Mouse (Mus musculus): ENCODE data around the gene Dmac2. TPM values are rescaled to one million over a fixed set of nuclear protein-coding genes. Genes with fewer than 3 reads are reported as not detected.
A peak's percentile ranks its signal among the peaks of the same experiment; 100 is the strongest.

Gene Dmac2
- polyA plus RNA-seq, 1 experiment from 2014 or later = 22.0 TPM

- peak overlapping the region; percentile 85 for H3K4me2 ChIP-seq
- ATAC-seq (ENCODE audit: low FRiP score) (no peak), DNase-seq (ENCODE audit: low spot score, missing footprints) (no peak)
- H3K36me3 ChIP-seq (ENCODE audit: control insufficient read depth, insufficient read depth, low read length) = no peaks in the 10 kb centered on the region
- WGBS = 47% methylated on average over 10 of the region's 10 CpGs
- no peaks in the 10 kb centered on the region for H3K9me3 ChIP-seq (ENCODE audit: control insufficient read depth, low read length)
- peak overlapping the region; percentile 67 for H3K4me3 ChIP-seq (ENCODE audit: low read depth, low read length)
- peak overlapping the region; percentile 64 for H3K9ac ChIP-seq (ENCODE audit: low read length)
- no peaks in the 10 kb centered on the region for H3K27me3 ChIP-seq (ENCODE audit: control insufficient read depth, insufficient read depth, low read length)
- H3K27ac ChIP-seq (ENCODE audit: low read depth, low read length) = no peak overlapping the region
- H3K4me1 ChIP-seq (ENCODE audit: control insufficient read depth, insufficient read depth, low read length) = peaks cover 6% of the 10 kb centered on the region
These were observed 38.6 kb downstream of the Dmac2 start for GRCm38 (mm10) chr7:25657785-25658184.

- Histone ChIP-seq H3K27me3 (ENCODE audit: control insufficient read depth, insufficient read depth, low read length) (no peaks in the 10 kb centered on the region), H3K4me3 (ENCODE audit: low read depth, low read length) (peak within 1 kb of the TSS; percentile 67), H3K4me2 (peak within 1 kb of the TSS; percentile 85), H3K4me1 (ENCODE audit: control insufficient read depth, insufficient read depth, low read length) (peaks cover 6% of the 10 kb centered on the region), H3K36me3 (ENCODE audit: control insufficient read depth, insufficient read depth, low read length) (no peaks in the 10 kb centered on the region), H3K9ac (ENCODE audit: low read length) (peak within 1 kb of the TSS; percentile 70), H3K9me3 (ENCODE audit: control insufficient read depth, low read length) (no peaks in the 10 kb centered on the region), H3K27ac (ENCODE audit: low read depth, low read length) (peak within 1 kb of the TSS; percentile 33; the same call in 1 of the 2 replicates)
- under 1% methylated on average over 50 of the region's 50 CpGs for WGBS
- ATAC-seq (ENCODE audit: low FRiP score) (peak; percentile 99), DNase-seq (ENCODE audit: low spot score, missing footprints) (peak; percentile 100)
These were observed 39.7 kb downstream of the Dmac2 start, which contains the start of the genes Bckdha and Exosc5 for GRCm38 (mm10) chr7:25658657-25659472. Gene Bckdha (minus strand): TSS chr7:25658981. Gene Exosc5 (plus strand): TSS chr7:25659164.

- Histone ChIP-seq H3K9me3 (ENCODE audit: control insufficient read depth, low read length) (no peaks in the 10 kb centered on the region), H3K4me3 (ENCODE audit: low read depth, low read length) (no peak overlapping the region), H3K36me3 (ENCODE audit: control insufficient read depth, insufficient read depth, low read length) (no peaks in the 10 kb centered on the region), H3K9ac (ENCODE audit: low read length) (no peak overlapping the region), H3K4me2 (no peak overlapping the region), H3K27me3 (ENCODE audit: control insufficient read depth, insufficient read depth, low read length) (no peaks in the 10 kb centered on the region), H3K27ac (ENCODE audit: low read depth, low read length) (no peak overlapping the region), H3K4me1 (ENCODE audit: control insufficient read depth, insufficient read depth, low read length) (no peaks in the 10 kb centered on the region)
- WGBS = 94% methylated on average over 8 of the region's 8 CpGs
- DNase-seq (ENCODE audit: low spot score, missing footprints) (peak; percentile 65), ATAC-seq (ENCODE audit: low FRiP score) (no peak)
These were observed 47.2 kb downstream of the Dmac2 start for GRCm38 (mm10) chr7:25666381-25666780.

- ATAC-seq (ENCODE audit: low FRiP score) (no peak), DNase-seq (ENCODE audit: low spot score, missing footprints) (no peak)
- no peak overlapping the region for H3K27ac ChIP-seq (ENCODE audit: low read depth, low read length)
- H3K9me3 ChIP-seq (ENCODE audit: control insufficient read depth, low read length) = no peaks in the 10 kb centered on the region
- no peak overlapping the region for H3K4me3 ChIP-seq (ENCODE audit: low read depth, low read length)
- H3K9ac ChIP-seq (ENCODE audit: low read length) = no peak overlapping the region
- no peaks in the 10 kb centered on the region for H3K36me3 ChIP-seq (ENCODE audit: control insufficient read depth, insufficient read depth, low read length)
- WGBS = 88% methylated on average over 10 of the region's 10 CpGs
- no peaks in the 10 kb centered on the region for H3K4me1 ChIP-seq (ENCODE audit: control insufficient read depth, insufficient read depth, low read length)
- H3K4me2 ChIP-seq = no peak overlapping the region
- H3K27me3 ChIP-seq (ENCODE audit: control insufficient read depth, insufficient read depth, low read length) = peaks cover 7% of the 10 kb centered on the region
These were observed 49.9 kb downstream of the Dmac2 start for GRCm38 (mm10) chr7:25669158-25669557.

- no peak overlapping the region for H3K4me2 ChIP-seq
- peaks cover 12% of the 10 kb centered on the region for H3K27me3 ChIP-seq (ENCODE audit: control insufficient read depth, insufficient read depth, low read length)
- peak; percentile 8 for DNase-seq (ENCODE audit: low spot score, missing footprints)
- 80% methylated on average over 9 of the region's 9 CpGs for WGBS
- no peaks in the 10 kb centered on the region for H3K36me3 ChIP-seq (ENCODE audit: control insufficient read depth, insufficient read depth, low read length)
- no peaks in the 10 kb centered on the region for H3K4me1 ChIP-seq (ENCODE audit: control insufficient read depth, insufficient read depth, low read length)
- H3K9me3 ChIP-seq (ENCODE audit: control insufficient read depth, low read length) = no peaks in the 10 kb centered on the region
- H3K27ac ChIP-seq (ENCODE audit: low read depth, low read length) = no peak overlapping the region
- H3K9ac ChIP-seq (ENCODE audit: low read length) = no peak overlapping the region
- H3K4me3 ChIP-seq (ENCODE audit: low read depth, low read length) = no peak overlapping the region
- no peak for ATAC-seq (ENCODE audit: low FRiP score)
These were observed 50.4 kb downstream of the Dmac2 start for GRCm38 (mm10) chr7:25669631-25670030.

GRCm38 (mm10) chr7:25670096-25670495 lies 50.9 kb downstream of the Dmac2 start:
- Histone ChIP-seq H3K27me3 (ENCODE audit: control insufficient read depth, insufficient read depth, low read length) (peaks cover 16% of the 10 kb centered on the region), H3K9ac (ENCODE audit: low read length) (no peak overlapping the region), H3K4me3 (ENCODE audit: low read depth, low read length) (no peak overlapping the region), H3K27ac (ENCODE audit: low read depth, low read length) (no peak overlapping the region), H3K4me1 (ENCODE audit: control insufficient read depth, insufficient read depth, low read length) (0 out of 2 replicates have a peak, but pooled peaks cover 2% of the 10 kb centered on the region), H3K9me3 (ENCODE audit: control insufficient read depth, low read length) (no peaks in the 10 kb centered on the region), H3K4me2 (no peak overlapping the region), H3K36me3 (ENCODE audit: control insufficient read depth, insufficient read depth, low read length) (no peaks in the 10 kb centered on the region)
- ATAC-seq (ENCODE audit: low FRiP score) = no peak
- DNase-seq (ENCODE audit: low spot score, missing footprints) = peak; percentile 12
- 88% methylated on average over 4 of the region's 4 CpGs for WGBS

- Histone ChIP-seq H3K4me3 (ENCODE audit: low read depth, low read length) (no peak overlapping the region), H3K9ac (ENCODE audit: low read length) (no peak overlapping the region), H3K9me3 (ENCODE audit: control insufficient read depth, low read length) (no peaks in the 10 kb centered on the region), H3K4me2 (no peak overlapping the region), H3K27ac (ENCODE audit: low read depth, low read length) (no peak overlapping the region), H3K36me3 (ENCODE audit: control insufficient read depth, insufficient read depth, low read length) (no peaks in the 10 kb centered on the region), H3K4me1 (ENCODE audit: control insufficient read depth, insufficient read depth, low read length) (0 out of 2 replicates have a peak, but pooled peaks cover 2% of the 10 kb centered on the region), H3K27me3 (ENCODE audit: control insufficient read depth, insufficient read depth, low read length) (peaks cover 22% of the 10 kb centered on the region)
- WGBS = 80% methylated on average over 2 of the region's 2 CpGs
- DNase-seq (ENCODE audit: low spot score, missing footprints) = peak; percentile 59
- ATAC-seq (ENCODE audit: low FRiP score) = no peak
These were observed 52.5 kb downstream of the Dmac2 start for GRCm38 (mm10) chr7:25671686-25672085.

GRCm38 (mm10) chr7:25672442-25672841 lies 53.2 kb downstream of the Dmac2 start:
- 54% methylated on average over 4 of the region's 4 CpGs for WGBS
- DNase-seq (ENCODE audit: low spot score, missing footprints) = peak; percentile 69
- ATAC-seq (ENCODE audit: low FRiP score) = no peak
- no peak overlapping the region for H3K27ac ChIP-seq (ENCODE audit: low read depth, low read length)
- H3K4me2 ChIP-seq = no peak overlapping the region
- no peaks in the 10 kb centered on the region for H3K9me3 ChIP-seq (ENCODE audit: control insufficient read depth, low read length)
- no peak overlapping the region for H3K9ac ChIP-seq (ENCODE audit: low read length)
- no peaks in the 10 kb centered on the region for H3K36me3 ChIP-seq (ENCODE audit: control insufficient read depth, insufficient read depth, low read length)
- H3K27me3 ChIP-seq (ENCODE audit: control insufficient read depth, insufficient read depth, low read length) = peaks cover 22% of the 10 kb centered on the region
- 0 out of 2 replicates have a peak, but pooled peaks cover 2% of the 10 kb centered on the region for H3K4me1 ChIP-seq (ENCODE audit: control insufficient read depth, insufficient read depth, low read length)
- no peak overlapping the region for H3K4me3 ChIP-seq (ENCODE audit: low read depth, low read length)

- H3K4me1 ChIP-seq (ENCODE audit: control insufficient read depth, insufficient read depth, low read length) = 0 out of 2 replicates have a peak, but pooled peaks cover 2% of the 10 kb centered on the region
- H3K4me3 ChIP-seq (ENCODE audit: low read depth, low read length) = no peak overlapping the region
- no peak overlapping the region for H3K27ac ChIP-seq (ENCODE audit: low read depth, low read length)
- peak; percentile 84 for DNase-seq (ENCODE audit: low spot score, missing footprints)
- WGBS = 26% methylated on average over 9 of the region's 9 CpGs
- no peak overlapping the region for H3K4me2 ChIP-seq
- H3K27me3 ChIP-seq (ENCODE audit: control insufficient read depth, insufficient read depth, low read length) = peaks cover 22% of the 10 kb centered on the region
- ATAC-seq (ENCODE audit: low FRiP score) = no peak
- H3K9me3 ChIP-seq (ENCODE audit: control insufficient read depth, low read length) = no peaks in the 10 kb centered on the region
- H3K9ac ChIP-seq (ENCODE audit: low read length) = no peak overlapping the region
- no peaks in the 10 kb centered on the region for H3K36me3 ChIP-seq (ENCODE audit: control insufficient read depth, insufficient read depth, low read length)
These were observed 55.1 kb downstream of the Dmac2 start for GRCm38 (mm10) chr7:25674297-25674696.

Data from midbrain, embryonic 11.5 days (tissue).